Mouse (Mus musculus): ENCODE measurements around the gene Adam21.

- TF ChIP-seq CTCF (IDR thresholded peaks at IDR 0.05; ENCODE audit: low read depth, low read length) = no peak
- TF ChIP-seq GATA1 (IDR thresholded peaks at IDR 0.05; ENCODE audit: borderline replicate concordance, low read length) = no peak
- TF ChIP-seq TAL1 (conservative IDR thresholded peaks at IDR 0.05; ENCODE audit: low read depth, low read length) = no peak
- no peak for TF ChIP-seq POLR2AphosphoS5 (IDR thresholded peaks at IDR 0.05; ENCODE audit: insufficient replicate concordance, low read depth, low read length)
- TF ChIP-seq GATA2 (IDR thresholded peaks at IDR 0.05; ENCODE audit: borderline replicate concordance, low read depth, low read length) = no peak
These were observed 36.9 kb upstream of the Adam21 start for GRCm38 (mm10) chr12:81604995-81605784.

All from G1E (cell line).